Mouse (Mus musculus) brain, adult 2 months (tissue): ENCODE results near the gene Snap25.

Experiments
- DNase-seq: peaks from one replicate; pipeline ENCODE4 v3.0.0; 2011; ENCODE audit warnings: low read depth, low spot score

Snap25 gene

DNA sequence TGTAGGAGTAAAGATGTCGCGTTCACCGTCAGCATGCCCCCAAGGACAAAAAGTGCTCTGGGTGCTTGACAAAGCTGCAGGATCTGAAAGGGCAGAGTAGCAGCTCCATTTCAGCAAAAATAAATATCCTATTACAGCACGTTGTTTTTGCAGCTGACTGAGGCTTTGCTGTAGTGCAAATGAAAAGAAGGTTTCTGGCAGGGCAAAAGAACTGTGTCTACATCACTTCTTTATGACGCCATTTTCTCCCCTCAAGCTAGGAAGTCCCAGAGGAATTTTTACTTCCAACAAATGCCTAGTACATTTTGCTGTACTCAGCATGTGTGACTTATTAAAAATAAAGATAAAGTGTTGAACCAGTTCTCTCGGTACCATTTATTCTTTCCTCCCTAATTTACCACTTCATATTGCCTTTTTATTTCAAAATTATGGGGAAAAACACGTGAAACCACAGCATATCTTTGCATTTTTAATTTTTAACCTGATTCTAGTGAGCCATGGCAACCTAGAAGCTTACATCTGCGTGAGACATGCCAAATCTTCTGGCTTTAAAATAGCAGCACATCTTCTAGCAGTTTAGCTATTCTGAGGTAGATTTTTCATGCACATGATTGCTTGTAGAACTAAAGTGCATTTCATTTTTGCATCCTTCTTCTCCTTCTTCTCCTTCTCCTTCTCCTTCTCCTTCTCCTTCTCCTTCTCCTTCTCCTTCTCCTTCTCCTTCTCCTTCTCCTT is 94.9 kb downstream of the Snap25 start:
- peak; percentile 80 for DNase-seq

DNA sequence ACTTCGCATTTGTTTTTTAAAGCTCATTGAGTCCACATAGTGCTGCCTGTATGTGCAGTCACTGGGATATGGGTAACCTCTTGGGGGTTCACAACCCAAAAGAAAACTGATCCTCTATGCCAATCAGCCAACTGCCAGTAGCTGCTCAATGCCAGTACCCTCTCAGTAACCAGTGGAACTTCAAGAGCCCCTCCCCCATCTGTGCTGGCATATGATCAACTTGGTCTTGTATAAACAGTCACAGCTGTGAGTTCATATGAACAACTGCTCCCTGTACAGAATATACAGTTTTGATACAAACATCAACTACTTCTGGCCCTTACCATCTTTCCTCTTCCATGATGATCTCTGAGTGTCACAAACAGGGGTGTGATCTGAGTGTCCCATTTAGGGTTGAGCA is 98.1 kb downstream of the Snap25 start:
- no peak for DNase-seq

DNA sequence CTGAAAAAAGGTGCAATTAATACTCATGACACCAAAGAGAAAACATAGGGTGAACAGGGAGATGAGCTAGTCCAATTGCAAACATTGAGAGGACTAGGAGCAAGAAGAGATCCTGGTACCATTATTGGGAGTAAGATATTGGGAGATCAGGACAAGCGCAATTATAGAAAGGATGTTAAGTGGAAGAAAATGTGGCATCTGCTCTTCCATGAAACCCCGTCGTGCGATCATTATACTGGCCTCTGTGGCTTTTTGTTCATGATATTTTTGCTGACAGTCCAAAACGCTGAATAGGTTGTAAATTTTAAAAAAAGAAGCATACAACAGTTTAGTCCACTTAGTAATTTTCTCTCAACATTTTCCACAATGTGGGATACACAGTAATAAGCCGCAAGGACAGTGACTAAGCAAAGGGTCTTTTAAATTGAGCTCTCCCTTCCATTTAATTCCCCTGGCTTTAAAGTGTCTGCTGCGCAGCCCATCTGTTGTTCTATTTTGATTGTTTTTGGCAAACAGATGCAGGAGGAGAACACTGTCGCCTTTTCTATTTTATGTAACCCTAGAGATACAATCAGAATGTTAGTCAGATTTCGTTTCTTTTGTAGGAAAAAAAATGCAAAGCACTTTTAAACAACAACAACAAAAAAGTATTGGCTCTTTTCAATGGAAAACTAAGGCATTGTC is 103.6 kb downstream of the Snap25 start:
- DNase-seq = peak; percentile 92

DNA sequence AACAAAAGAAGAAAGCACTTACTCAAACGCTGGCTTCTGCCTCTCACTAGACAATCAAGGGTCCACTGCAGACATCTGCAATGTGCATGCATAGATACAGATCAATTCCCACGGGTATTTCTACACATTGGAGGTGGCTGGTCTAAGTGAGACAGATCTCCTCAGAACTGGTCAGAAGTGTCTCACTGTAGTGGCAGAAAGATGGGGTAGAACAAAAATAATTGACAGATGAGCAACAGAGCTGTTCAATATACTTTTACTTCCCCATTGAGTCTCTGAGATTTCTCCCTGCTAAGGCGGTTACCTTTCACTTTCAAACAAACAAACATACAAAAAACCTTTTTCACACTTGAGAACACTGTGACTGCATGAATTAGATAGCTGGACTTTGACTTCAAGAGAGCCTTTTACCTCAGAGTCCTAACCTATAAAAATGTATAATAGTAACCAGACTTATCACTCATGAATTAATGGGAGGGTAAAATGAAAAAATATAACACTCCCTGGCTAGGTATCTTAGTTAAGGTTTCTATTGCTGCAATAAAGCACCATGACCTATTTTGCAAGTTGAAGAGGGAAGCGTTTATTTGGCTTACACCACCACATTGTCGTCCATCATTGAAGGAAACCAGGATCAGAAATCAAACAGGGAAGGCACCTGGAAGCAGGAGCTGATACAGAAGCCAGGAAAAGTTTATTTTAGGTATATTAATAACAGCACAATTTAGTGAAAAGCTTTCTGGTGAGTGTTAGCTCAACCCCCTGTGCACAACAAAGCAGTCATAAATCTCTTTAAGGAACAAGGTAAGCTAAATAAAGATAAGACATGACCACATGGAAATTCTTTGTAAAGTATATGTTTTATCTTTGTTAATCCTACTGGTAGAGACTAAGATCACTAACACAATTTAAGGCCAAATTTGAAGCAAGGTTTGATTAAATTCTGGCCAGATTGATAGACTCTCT is 110.8 kb downstream of the Snap25 start:
- no peak for DNase-seq

DNA sequence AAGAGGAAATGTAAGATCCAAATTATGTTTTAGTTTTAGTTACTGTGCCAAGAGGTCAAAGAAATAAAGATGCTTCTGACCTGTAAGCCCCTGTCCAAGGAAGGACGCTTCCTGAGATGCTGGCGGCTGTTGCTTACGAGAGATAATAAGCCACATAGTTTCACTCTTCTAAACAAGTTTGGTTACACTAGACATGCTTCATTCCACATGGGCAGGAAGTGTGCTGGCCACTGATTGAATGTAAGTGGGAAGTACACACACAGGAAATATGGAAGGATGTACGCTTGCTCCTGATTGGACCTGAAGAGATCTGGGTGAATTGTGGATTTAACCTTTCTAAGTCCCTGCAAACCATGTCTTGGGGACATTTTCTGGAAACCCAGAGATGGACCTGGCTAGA is 114.4 kb downstream of the Snap25 start:
- no peak for DNase-seq
